Mouse (Mus musculus): ENCODE measurements at regions not wholly inside any gene's neighbourhood (a gene's known extent, or its start where the extent isn't known, plus 50 kb on each side); places are given as distances from the start of the nearest gene placed in this dataset.

DNA sequence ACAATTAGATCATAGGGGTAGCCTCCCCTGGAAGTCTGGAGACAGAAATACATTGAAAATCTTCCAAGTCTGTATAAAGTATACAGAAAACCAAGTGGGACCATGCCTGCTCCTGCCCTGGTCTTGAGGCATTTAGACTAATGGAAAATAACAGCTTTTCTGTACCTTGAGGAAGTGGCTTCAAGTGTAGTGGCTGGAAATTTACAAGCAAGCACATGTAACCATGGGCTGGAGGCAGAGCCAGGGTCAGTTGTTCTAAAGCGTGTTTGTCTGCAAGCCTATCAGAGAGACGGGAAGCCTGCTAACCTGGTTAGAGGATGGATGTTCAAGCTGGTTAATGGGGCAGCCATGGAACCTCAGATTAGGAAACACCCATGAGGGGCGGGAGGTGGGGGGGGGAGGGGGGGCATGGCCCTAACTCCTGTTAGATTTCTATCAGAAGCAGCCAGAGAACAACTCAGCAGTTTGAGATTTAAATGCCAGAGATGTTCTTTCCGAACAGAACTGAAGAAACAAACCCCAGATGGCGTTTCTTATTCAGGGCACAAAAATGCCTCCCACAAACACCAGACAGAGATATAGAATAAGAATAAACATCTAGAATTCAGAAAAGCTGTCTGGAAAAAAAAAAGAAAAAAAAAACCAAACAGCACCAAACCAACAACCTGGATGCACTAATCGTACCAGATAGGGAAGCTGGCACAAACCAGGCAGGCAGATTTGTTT, 67.7 kb upstream of the Fam13c start:
- no peak for TF ChIP-seq TAL1 (IDR thresholded peaks at IDR 0.05; ENCODE audit: low read length)
- TF ChIP-seq GATA1 (IDR thresholded peaks at IDR 0.05; ENCODE audit: low read length), result no peak
